Mouse (Mus musculus) adipose tissue, adult 10 weeks (tissue): ENCODE measurements around the gene Olfr166. TPM values are rescaled to one million over a fixed set of nuclear protein-coding genes. Genes with fewer than 3 reads are reported as not detected.

Experiments used
- polyA plus RNA-seq: library from polyadenylated mRNA; stranded (reverse); fragments of 350-450 nt; fragmentation: Illumina TruSeq; extraction: RNeasy Lipid Tissue Mini Kit (QIAGEN cat#74804); gene quantifications from one replicate; pipeline ENCODE4 v1.2.3, GENCODE M21; 2014; ENCODE audit warnings: low read depth, low replicate concordance

Gene Olfr166
- polyA plus RNA-seq = not detected

DNA sequence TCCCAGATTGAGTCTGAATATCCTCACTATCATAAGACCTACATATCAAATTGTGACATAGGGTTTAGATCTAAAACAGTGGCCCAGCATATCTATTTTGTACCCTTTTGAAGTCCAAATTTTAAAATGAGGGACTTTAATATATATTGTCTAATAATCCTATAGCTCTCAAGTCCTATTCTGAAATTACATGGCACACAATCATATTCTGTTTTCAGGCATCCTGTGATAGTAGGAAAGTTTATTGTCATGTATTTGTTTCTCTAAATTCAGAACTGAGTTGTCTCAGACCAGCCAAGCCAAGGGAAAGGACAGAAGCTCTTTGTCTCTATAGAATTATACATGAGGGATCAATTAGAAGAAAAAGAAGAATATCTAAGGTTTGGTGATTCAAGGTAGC is at the start of gene Olfr166:
Gene Olfr166 (plus strand): TSS at position 301 of the 400 bp plus-strand sequence.

DNA sequence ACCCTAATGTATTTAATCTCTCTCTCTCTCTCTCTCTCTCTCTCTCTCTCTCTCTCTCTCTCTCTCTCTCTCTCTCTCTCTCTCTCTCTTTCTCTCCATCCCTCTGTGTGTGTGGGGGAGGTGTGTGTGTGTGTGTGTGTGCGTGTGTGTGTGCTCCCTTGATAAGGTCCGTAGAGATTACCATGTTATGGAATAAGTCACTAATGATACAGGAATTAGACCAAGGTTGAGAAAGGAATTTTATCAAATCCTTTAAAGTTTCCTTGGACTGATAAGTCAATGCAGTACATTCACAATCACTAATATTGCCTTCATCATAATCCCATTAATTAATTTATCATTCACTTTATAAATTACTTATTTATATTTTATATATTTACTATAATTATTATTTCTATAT is 38.7 kb downstream of the Olfr166 start, which contains the start of gene Olfr167:
Gene Olfr167 (minus strand): TSS at position 101 of the 400 bp plus-strand sequence.

DNA sequence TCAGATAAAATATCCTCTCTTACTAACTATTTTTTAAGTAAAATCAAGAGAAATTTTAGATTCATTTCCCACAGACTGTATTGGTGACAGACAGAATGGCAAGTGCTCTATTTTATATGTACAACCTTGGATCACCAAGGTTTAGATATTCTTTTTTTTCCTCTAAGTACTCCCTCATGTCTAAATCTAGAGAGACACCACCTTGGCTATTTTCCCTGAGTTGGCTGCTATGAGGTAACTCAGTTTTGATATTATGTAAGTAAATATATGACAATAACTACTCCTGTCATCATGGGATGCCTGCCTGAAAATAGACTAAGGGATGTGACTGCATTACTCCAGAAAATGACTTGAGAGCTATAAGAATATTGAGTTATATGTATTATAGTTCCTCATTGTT is 52.0 kb downstream of the Olfr166 start, which contains the start of gene Olfr168:
Gene Olfr168 (minus strand): TSS at position 101 of the 400 bp plus-strand sequence.

Other genes starting within 250 kb of the Olfr166 start
- gene Olfr164, start 169.6 kb upstream of the Olfr166 start, polyA plus RNA-seq = not detected
- gene Olfr165, start 60.6 kb upstream of the Olfr166 start, polyA plus RNA-seq = not detected
- gene Olfr167, start 38.6 kb downstream of the Olfr166 start, polyA plus RNA-seq = not detected
- gene Olfr168, start 51.9 kb downstream of the Olfr166 start, polyA plus RNA-seq = not detected
- not detected for gene Olfr169, start 88.1 kb downstream of the Olfr166 start, polyA plus RNA-seq
- not detected for gene Olfr170, start 128.2 kb downstream of the Olfr166 start, polyA plus RNA-seq
- gene Olfr171, start 146.2 kb downstream of the Olfr166 start, polyA plus RNA-seq = not detected
- gene Lamp3, start 222.7 kb downstream of the Olfr166 start, polyA plus RNA-seq = not detected